Mouse (Mus musculus): ENCODE data around the gene Asl. TPM values are rescaled to one million over a fixed set of nuclear protein-coding genes. Genes with fewer than 3 reads are reported as not detected.
A peak's percentile ranks its signal among the peaks of the same experiment; 100 is the strongest.

The Asl gene
- polyA plus RNA-seq, 1 experiment from 2014 or later, result 30.4 TPM

GRCm38 (mm10) chr5:130059413-130060328 lies 30.6 kb upstream of the Asl start:
- no peak overlapping the region for H3K4me3 ChIP-seq (replicated peaks)
- ATAC-seq (ENCODE audit: insufficient number of reproducible peaks, low FRiP score, low TSS enrichment, low read depth), result no peak
- H3K9me3 ChIP-seq (replicated peaks), result no peaks in the 10 kb centered on the region
- H3K4me2 ChIP-seq (replicated peaks), result no peak overlapping the region
- 79% methylated on average over 12 of the region's 12 CpGs for WGBS
- H3K27ac ChIP-seq (replicated peaks), result no peak overlapping the region
- H3K36me3 ChIP-seq, result peaks cover 22% of the 10 kb centered on the region
- H3K9ac ChIP-seq, result no peak overlapping the region
- H3K4me1 ChIP-seq, result peaks cover 2% of the 10 kb centered on the region; the same call in 1 of the 2 replicates
- no peaks in the 10 kb centered on the region for H3K27me3 ChIP-seq

GRCm38 (mm10) chr5:130056303-130056702 lies 27.3 kb upstream of the Asl start:
- peaks cover 23% of the 10 kb centered on the region for H3K36me3 ChIP-seq
- 96% methylated on average over 2 of the region's 2 CpGs for WGBS
- no peaks in the 10 kb centered on the region for H3K9me3 ChIP-seq (replicated peaks)
- no peak for ATAC-seq (ENCODE audit: insufficient number of reproducible peaks, low FRiP score, low TSS enrichment, low read depth)
- H3K9ac ChIP-seq, result no peak overlapping the region
- H3K4me1 ChIP-seq, result no peaks in the 10 kb centered on the region
- H3K4me3 ChIP-seq (replicated peaks), result no peak overlapping the region
- no peaks in the 10 kb centered on the region for H3K27me3 ChIP-seq
- H3K4me2 ChIP-seq (replicated peaks), result no peak overlapping the region
- H3K27ac ChIP-seq (replicated peaks), result no peak overlapping the region

- ATAC-seq (ENCODE audit: insufficient number of reproducible peaks, low FRiP score, low TSS enrichment, low read depth), result no peak
- Histone ChIP-seq H3K4me3 (replicated peaks) (no peak overlapping the region), H3K9me3 (replicated peaks) (no peaks in the 10 kb centered on the region), H3K27me3 (no peaks in the 10 kb centered on the region), H3K4me2 (replicated peaks) (no peak overlapping the region), H3K36me3 (peaks cover 24% of the 10 kb centered on the region), H3K27ac (replicated peaks) (no peak overlapping the region), H3K4me1 (no peaks in the 10 kb centered on the region), H3K9ac (no peak overlapping the region)
- 91% methylated on average over 4 of the region's 4 CpGs for WGBS
Observed at GRCm38 (mm10) chr5:130055688-130056087, 26.6 kb upstream of the Asl start.

GRCm38 (mm10) chr5:130052955-130053354 lies 23.9 kb upstream of the Asl start:
- Histone ChIP-seq H3K27me3 (no peaks in the 10 kb centered on the region), H3K4me2 (replicated peaks) (no peak overlapping the region), H3K4me3 (replicated peaks) (no peak overlapping the region), H3K9ac (no peak overlapping the region), H3K27ac (replicated peaks) (no peak overlapping the region), H3K36me3 (peaks cover 19% of the 10 kb centered on the region), H3K4me1 (peaks cover 12% of the 10 kb centered on the region), H3K9me3 (replicated peaks) (no peaks in the 10 kb centered on the region)
- ATAC-seq (ENCODE audit: insufficient number of reproducible peaks, low FRiP score, low TSS enrichment, low read depth), result no peak
- 90% methylated on average over 6 of the region's 6 CpGs for WGBS

GRCm38 (mm10) chr5:130052510-130052909 lies 23.5 kb upstream of the Asl start:
- no peak for ATAC-seq (ENCODE audit: insufficient number of reproducible peaks, low FRiP score, low TSS enrichment, low read depth)
- Histone ChIP-seq H3K4me2 (replicated peaks) (no peak overlapping the region), H3K27me3 (no peaks in the 10 kb centered on the region), H3K27ac (replicated peaks) (no peak overlapping the region), H3K9me3 (replicated peaks) (no peaks in the 10 kb centered on the region), H3K9ac (no peak overlapping the region), H3K4me1 (peaks cover 12% of the 10 kb centered on the region), H3K4me3 (replicated peaks) (no peak overlapping the region), H3K36me3 (peaks cover 21% of the 10 kb centered on the region)
- 60% methylated on average over 5 of the region's 5 CpGs for WGBS

GRCm38 (mm10) chr5:130051073-130051860 lies 22.2 kb upstream of the Asl start:
- Histone ChIP-seq H3K4me2 (replicated peaks) (no peak overlapping the region), H3K4me3 (replicated peaks) (no peak overlapping the region), H3K36me3 (peaks cover 34% of the 10 kb centered on the region), H3K9ac (no peak overlapping the region), H3K27ac (replicated peaks) (no peak overlapping the region), H3K4me1 (peaks cover 12% of the 10 kb centered on the region), H3K27me3 (no peaks in the 10 kb centered on the region), H3K9me3 (replicated peaks) (no peaks in the 10 kb centered on the region)
- no peak for ATAC-seq (ENCODE audit: insufficient number of reproducible peaks, low FRiP score, low TSS enrichment, low read depth)
- 81% methylated on average over 15 of the region's 15 CpGs for WGBS

GRCm38 (mm10) chr5:130050416-130050815 lies 21.4 kb upstream of the Asl start:
- Histone ChIP-seq H3K27ac (replicated peaks) (no peak overlapping the region), H3K4me2 (replicated peaks) (no peak overlapping the region), H3K4me1 (peaks cover 12% of the 10 kb centered on the region), H3K36me3 (peaks cover 35% of the 10 kb centered on the region), H3K4me3 (replicated peaks) (no peak overlapping the region), H3K9me3 (replicated peaks) (no peaks in the 10 kb centered on the region), H3K27me3 (no peaks in the 10 kb centered on the region), H3K9ac (no peak overlapping the region)
- WGBS, result 48% methylated on average over 6 of the region's 6 CpGs
- ATAC-seq (ENCODE audit: insufficient number of reproducible peaks, low FRiP score, low TSS enrichment, low read depth), result no peak

GRCm38 (mm10) chr5:130048786-130049520 lies 19.9 kb upstream of the Asl start:
- peaks cover 12% of the 10 kb centered on the region for H3K4me1 ChIP-seq
- H3K4me3 ChIP-seq (replicated peaks), result no peak overlapping the region
- H3K4me2 ChIP-seq (replicated peaks), result no peak overlapping the region
- no peaks in the 10 kb centered on the region for H3K27me3 ChIP-seq
- no peaks in the 10 kb centered on the region for H3K9me3 ChIP-seq (replicated peaks)
- H3K27ac ChIP-seq (replicated peaks), result peak overlapping the region; percentile 58
- WGBS, result 76% methylated on average over 15 of the region's 15 CpGs
- peaks cover 39% of the 10 kb centered on the region for H3K36me3 ChIP-seq
- no peak overlapping the region; the same call in 1 of the 2 replicates for H3K9ac ChIP-seq
- ATAC-seq (ENCODE audit: insufficient number of reproducible peaks, low FRiP score, low TSS enrichment, low read depth), result no peak

GRCm38 (mm10) chr5:130047013-130047412 lies 18.0 kb upstream of the Asl start:
- WGBS, result 77% methylated on average over 6 of the region's 6 CpGs
- Histone ChIP-seq H3K27me3 (no peaks in the 10 kb centered on the region), H3K36me3 (peaks cover 52% of the 10 kb centered on the region)

GRCm38 (mm10) chr5:130046589-130046988 lies 17.5 kb upstream of the Asl start:
- Histone ChIP-seq H3K27me3 (no peaks in the 10 kb centered on the region), H3K9me3 (replicated peaks) (no peaks in the 10 kb centered on the region), H3K4me1 (peaks cover 12% of the 10 kb centered on the region), H3K4me2 (replicated peaks) (no peak overlapping the region), H3K27ac (replicated peaks) (no peak overlapping the region), H3K9ac (no peak overlapping the region), H3K4me3 (replicated peaks) (no peak overlapping the region), H3K36me3 (peaks cover 55% of the 10 kb centered on the region)
- WGBS, result 80% methylated on average over 10 of the region's 10 CpGs
- ATAC-seq (ENCODE audit: insufficient number of reproducible peaks, low FRiP score, low TSS enrichment, low read depth), result no peak

More at GRCm38 (mm10) chr5:130047013-130047412, 18.0 kb upstream of the Asl start:
- Histone ChIP-seq H3K4me1 (peaks cover 12% of the 10 kb centered on the region), H3K9ac (no peak overlapping the region), H3K27ac (replicated peaks) (no peak overlapping the region), H3K4me3 (replicated peaks) (no peak overlapping the region), H3K4me2 (replicated peaks) (no peak overlapping the region), H3K9me3 (replicated peaks) (no peaks in the 10 kb centered on the region)
- no peak for ATAC-seq (ENCODE audit: insufficient number of reproducible peaks, low FRiP score, low TSS enrichment, low read depth)

GRCm38 (mm10) chr5:130046100-130046499 lies 17.1 kb upstream of the Asl start:
- no peak overlapping the region for H3K4me3 ChIP-seq (replicated peaks)
- ATAC-seq (ENCODE audit: insufficient number of reproducible peaks, low FRiP score, low TSS enrichment, low read depth), result no peak
- no peaks in the 10 kb centered on the region for H3K9me3 ChIP-seq (replicated peaks)
- WGBS, result 76% methylated on average over 7 of the region's 7 CpGs
- H3K36me3 ChIP-seq, result peaks cover 53% of the 10 kb centered on the region
- H3K27ac ChIP-seq (replicated peaks), result no peak overlapping the region
- H3K4me1 ChIP-seq, result peaks cover 12% of the 10 kb centered on the region
- no peak overlapping the region for H3K4me2 ChIP-seq (replicated peaks)
- no peak overlapping the region for H3K9ac ChIP-seq
- H3K27me3 ChIP-seq, result no peaks in the 10 kb centered on the region

Data from embryonic facial prominence, embryonic 15.5 days (tissue).